Mouse (Mus musculus) brain, embryonic 18.5 days (tissue): ENCODE results near the gene Cox6a1.
"Not testable (repeated sequence)": the region's sequence is repeated elsewhere in the genome, so short reads cannot be mapped to it uniquely, and the experiment has no call there.

Source experiments
- DNase-seq: peaks from one replicate; pipeline ENCODE4 v3.0.0-alpha.2; 2012; ENCODE audit warnings: low read depth, low spot score

Gene Cox6a1

GRCm38 (mm10) chr5:115348546-115349224 lies at the start of gene Cox6a1:
TSS of gene Cox6a1 (minus strand) at chr5:115348981.
- DNase-seq, result peak; percentile 93

GRCm38 (mm10) chr5:115397839-115398780 lies 49.3 kb upstream of the Cox6a1 start:
- DNase-seq, result no peak

- no peak for DNase-seq
Observed at GRCm38 (mm10) chr5:115396654-115397053, 47.9 kb upstream of the Cox6a1 start.

- DNase-seq, result no peak
Observed at GRCm38 (mm10) chr5:115394836-115395235, 46.1 kb upstream of the Cox6a1 start.

GRCm38 (mm10) chr5:115394223-115394622 lies 45.4 kb upstream of the Cox6a1 start:
- no peak for DNase-seq

GRCm38 (mm10) chr5:115392969-115393368 lies 44.2 kb upstream of the Cox6a1 start:
- no peak for DNase-seq

GRCm38 (mm10) chr5:115391935-115392334 lies 43.2 kb upstream of the Cox6a1 start:
- no peak for DNase-seq

GRCm38 (mm10) chr5:115378882-115379281 lies 30.1 kb upstream of the Cox6a1 start:
- not testable (repeated sequence) for DNase-seq

GRCm38 (mm10) chr5:115375436-115375835 lies 26.7 kb upstream of the Cox6a1 start:
- DNase-seq, result no peak

- no peak for DNase-seq
Observed at GRCm38 (mm10) chr5:115374204-115374820, 25.5 kb upstream of the Cox6a1 start.

- DNase-seq, result no peak
Observed at GRCm38 (mm10) chr5:115373441-115374203, 24.8 kb upstream of the Cox6a1 start.

- DNase-seq, result no peak
Observed at GRCm38 (mm10) chr5:115371736-115372135, 23.0 kb upstream of the Cox6a1 start.

GRCm38 (mm10) chr5:115364782-115365181 lies 16.0 kb upstream of the Cox6a1 start:
- DNase-seq, result no peak

GRCm38 (mm10) chr5:115362819-115363714 lies 14.3 kb upstream of the Cox6a1 start:
- no peak for DNase-seq

GRCm38 (mm10) chr5:115362216-115362615 lies 13.4 kb upstream of the Cox6a1 start:
- no peak for DNase-seq

GRCm38 (mm10) chr5:115359851-115360372 lies 11.1 kb upstream of the Cox6a1 start:
- DNase-seq, result no peak

- DNase-seq, result no peak
Observed at GRCm38 (mm10) chr5:115359438-115359837, 10.7 kb upstream of the Cox6a1 start.

- DNase-seq, result no peak
Observed at GRCm38 (mm10) chr5:115358872-115359271, 10.1 kb upstream of the Cox6a1 start.

GRCm38 (mm10) chr5:115355070-115355469 lies 6.3 kb upstream of the Cox6a1 start:
- no peak for DNase-seq

- no peak for DNase-seq
Observed at GRCm38 (mm10) chr5:115351348-115351747, 2.6 kb upstream of the Cox6a1 start.
